Mouse (Mus musculus) midbrain, embryonic 11.5 days (tissue): ENCODE measurements at regions not wholly inside any gene's neighbourhood (a gene's known extent, or its start where the extent isn't known, plus 50 kb on each side); places are given as distances from the start of the nearest gene placed in this dataset.
A peak's percentile ranks its signal among the peaks of the same experiment; 100 is the strongest.

Experiments used
- ATAC-seq: fragments of 200-750 bp; cut with Nextera tagmentation; 2 replicates; pipeline ENCODE4 v1.8.0; 2017; ENCODE audit warnings: moderate TSS enrichment, moderate library complexity; ENCODE audit not compliant: low FRiP score
- DNase-seq: peaks from one replicate; pipeline ENCODE4 v3.0.0; 2015; ENCODE audit warnings: low spot score; ENCODE audit errors: missing footprints
- H3K27ac ChIP-seq: fragments of 300-500 bp; sonication (generic); 2 replicates; pipeline ENCODE4 v1.5.1; 2014; ENCODE audit warnings: low read depth, low read length
- H3K27me3 ChIP-seq: fragments of 300-500 bp; sonication (generic); 2 replicates; pipeline ENCODE4 v1.6.1; 2014; ENCODE audit warnings: mild to moderate bottlenecking, low read length, moderate library complexity, mixed read lengths; ENCODE audit not compliant: control insufficient read depth, insufficient read depth
- H3K36me3 ChIP-seq: fragments of 300-500 bp; sonication (generic); 2 replicates; pipeline ENCODE4 v1.6.1; 2014; ENCODE audit warnings: mild to moderate bottlenecking, low read length, moderate library complexity, mixed read lengths; ENCODE audit not compliant: control insufficient read depth, insufficient read depth
- H3K4me1 ChIP-seq: fragments of 300-500 bp; sonication (generic); 2 replicates; pipeline ENCODE4 v1.6.1; 2014; ENCODE audit warnings: low read length; ENCODE audit not compliant: control insufficient read depth, insufficient read depth
- H3K4me2 ChIP-seq: fragments of 300-500 bp; sonication (generic); 2 replicates; pipeline ENCODE4 v1.6.1; 2014; ENCODE audit warnings: mild to moderate bottlenecking, moderate library complexity
- H3K4me3 ChIP-seq: fragments of 300-500 bp; sonication (generic); 2 replicates; pipeline ENCODE4 v1.5.1; 2014; ENCODE audit warnings: low read depth, low read length
- H3K9ac ChIP-seq: fragments of 300-500 bp; sonication (generic); 2 replicates; pipeline ENCODE4 v1.6.1; 2014; ENCODE audit warnings: low read length
- H3K9me3 ChIP-seq: fragments of 300-500 bp; sonication (generic); 2 replicates; pipeline ENCODE4 v1.6.1; 2016; ENCODE audit warnings: low read length; ENCODE audit not compliant: control insufficient read depth
- WGBS: fragments of 180-500 bp; shearing (Covaris S2); extraction: QIAGEN DNeasy Blood & Tissue Kit; methylation state at CpG from one replicate; pipeline ENCODE4 v1.1.7; 2014; 5-methylcytosine and 5-hydroxymethylcytosine counted together

DNA sequence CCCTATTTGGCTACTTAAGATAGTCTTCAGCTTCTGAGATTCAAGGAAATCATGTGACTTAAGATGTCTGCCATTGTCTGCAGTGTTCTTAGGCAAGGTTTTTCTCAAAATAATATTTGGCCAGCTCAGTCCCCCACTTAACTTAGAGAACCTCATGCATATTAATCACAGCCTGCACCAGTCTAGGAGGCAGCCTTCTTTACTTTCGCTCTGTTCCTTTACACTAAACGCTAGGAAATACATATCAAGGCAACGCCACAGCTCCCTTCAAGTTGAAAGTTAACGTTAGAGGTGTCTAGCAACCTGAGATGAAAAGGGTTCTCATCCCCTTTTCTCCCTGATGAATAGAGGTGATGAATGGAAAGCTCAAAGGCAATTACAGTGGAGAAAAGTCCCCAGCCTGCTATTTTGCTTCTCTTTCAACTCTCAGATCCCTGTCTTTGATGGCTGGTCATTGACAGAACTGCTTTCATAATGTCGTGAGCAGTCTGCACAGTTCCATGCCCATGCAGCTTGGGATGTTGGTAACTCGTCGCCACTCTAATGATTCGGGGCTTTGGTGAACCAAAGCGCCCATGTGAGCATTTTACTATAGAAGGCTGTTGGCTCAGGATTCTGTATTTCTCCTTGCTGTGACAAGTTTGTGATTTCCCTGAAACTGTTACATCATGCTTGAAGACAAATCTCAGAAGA lies 483.0 kb upstream of the Gm10306 start:
- 70% methylated on average over 9 of the region's 9 CpGs for WGBS
- no peak overlapping the region for H3K9ac ChIP-seq
- H3K27ac ChIP-seq: no peak overlapping the region
- no peaks in the 10 kb centered on the region for H3K36me3 ChIP-seq
- H3K9me3 ChIP-seq: no peaks in the 10 kb centered on the region
- no peak for ATAC-seq
- no peak overlapping the region for H3K4me3 ChIP-seq
- DNase-seq: no peak
- no peaks in the 10 kb centered on the region for H3K27me3 ChIP-seq
- no peaks in the 10 kb centered on the region; the same call in 1 of the 2 replicates for H3K4me1 ChIP-seq
- no peak overlapping the region for H3K4me2 ChIP-seq

DNA sequence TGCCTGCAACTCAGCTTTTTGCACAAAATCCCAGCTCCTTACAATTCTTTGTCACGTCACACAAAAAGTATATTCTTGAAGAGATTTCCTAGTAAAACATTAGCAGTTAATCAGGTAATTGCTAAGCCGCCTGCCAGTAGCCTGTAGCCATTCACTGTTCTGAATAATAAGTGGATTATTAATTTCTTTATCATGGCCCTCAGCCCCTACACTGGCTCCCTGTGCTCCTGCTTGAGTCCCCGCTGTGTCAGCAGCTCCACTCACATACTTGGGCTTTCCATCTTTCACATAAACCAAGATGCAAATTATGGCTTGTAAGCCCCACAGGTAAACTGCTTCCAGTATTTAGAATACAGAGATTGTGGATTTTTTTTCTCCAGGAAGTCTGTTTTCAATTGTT lies 473.5 kb upstream of the Gm10306 start:
- H3K27me3 ChIP-seq: no peaks in the 10 kb centered on the region
- ATAC-seq (no peak), DNase-seq (no peak)
- no peaks in the 10 kb centered on the region for H3K4me1 ChIP-seq
- H3K36me3 ChIP-seq: no peaks in the 10 kb centered on the region
- no peak overlapping the region for H3K27ac ChIP-seq
- H3K9ac ChIP-seq: no peak overlapping the region
- WGBS: 85% methylated on average over 3 of the region's 3 CpGs
- no peaks in the 10 kb centered on the region for H3K9me3 ChIP-seq
- no peak overlapping the region for H3K4me2 ChIP-seq
- no peak overlapping the region for H3K4me3 ChIP-seq

DNA sequence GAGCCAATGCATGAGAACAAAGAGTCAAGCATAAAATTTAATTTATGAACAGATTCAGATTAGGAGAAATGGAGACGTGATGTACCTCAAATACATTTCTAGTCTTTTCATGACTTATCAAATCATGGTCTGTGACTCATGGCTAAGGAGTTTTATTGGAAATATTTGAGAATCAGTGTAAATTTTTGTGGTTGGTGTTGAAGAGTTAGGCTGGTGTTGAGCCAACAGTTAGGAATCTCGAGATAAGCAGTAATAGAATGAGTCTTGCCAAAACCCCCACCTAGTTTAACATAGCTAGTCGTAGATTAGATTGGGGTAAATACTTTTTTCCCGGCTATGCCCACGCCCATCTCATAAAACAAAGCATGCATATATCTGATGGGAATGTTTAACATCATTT lies 462.0 kb upstream of the Gm10306 start:
- whole genome bisulfite sequencing: 84% methylated on average over 5 of the region's 5 CpGs
- no peak overlapping the region for H3K27ac ChIP-seq
- no peak overlapping the region for H3K4me2 ChIP-seq
- no peaks in the 10 kb centered on the region for H3K4me1 ChIP-seq
- H3K9me3 ChIP-seq: no peaks in the 10 kb centered on the region
- H3K27me3 ChIP-seq: no peaks in the 10 kb centered on the region
- no peak overlapping the region for H3K4me3 ChIP-seq
- no peak for ATAC-seq
- no peak overlapping the region for H3K9ac ChIP-seq
- no peaks in the 10 kb centered on the region for H3K36me3 ChIP-seq
- DNase-seq: no peak

DNA sequence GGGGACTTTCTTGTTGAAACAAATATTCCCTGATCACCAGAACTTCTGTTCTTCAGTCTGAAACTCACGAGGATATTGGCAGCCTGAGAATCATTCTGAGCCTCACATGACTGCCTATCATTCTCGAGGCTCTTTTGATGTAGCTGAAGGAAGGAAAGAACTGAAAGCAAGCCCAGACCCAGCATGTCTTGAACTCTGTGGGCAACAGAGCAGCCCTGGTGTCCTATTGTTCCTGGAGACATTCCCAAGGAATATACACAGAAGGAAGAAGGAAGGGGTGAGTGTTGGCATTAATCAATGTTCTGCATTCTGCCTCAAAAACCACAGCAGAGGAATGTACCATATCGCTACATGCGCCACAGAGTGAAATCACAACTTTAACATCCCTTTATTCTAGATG lies 449.4 kb upstream of the Gm10306 start:
- Histone ChIP-seq H3K27ac (no peak overlapping the region), H3K4me3 (no peak overlapping the region), H3K9me3 (no peaks in the 10 kb centered on the region), H3K9ac (no peak overlapping the region), H3K36me3 (no peaks in the 10 kb centered on the region), H3K4me2 (no peak overlapping the region), H3K4me1 (no peaks in the 10 kb centered on the region), H3K27me3 (no peaks in the 10 kb centered on the region)
- no peak for ATAC-seq
- WGBS: 78% methylated on average over 4 of the region's 4 CpGs
- DNase-seq: no peak

DNA sequence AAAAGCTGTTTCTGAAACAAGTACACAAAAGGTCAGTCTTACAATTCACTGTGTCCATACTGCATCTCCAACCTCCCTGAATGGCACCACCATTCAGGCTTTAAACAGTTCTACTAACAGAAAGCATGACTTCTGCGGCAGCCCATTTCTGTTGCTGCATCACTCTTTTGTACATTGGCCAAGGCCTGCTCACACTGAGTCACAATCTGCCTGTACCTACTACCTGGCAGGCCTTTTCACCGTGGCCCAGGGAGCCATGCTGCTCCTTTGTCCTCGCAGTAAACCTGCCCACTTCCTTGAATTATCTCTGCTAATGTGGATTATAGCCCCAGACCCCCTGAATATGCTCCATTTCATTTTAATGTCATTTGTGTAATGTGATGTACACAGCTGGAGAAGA lies 439.5 kb upstream of the Gm10306 start:
- Histone ChIP-seq H3K9ac (no peak overlapping the region), H3K9me3 (no peaks in the 10 kb centered on the region), H3K27ac (no peak overlapping the region), H3K27me3 (no peaks in the 10 kb centered on the region), H3K36me3 (no peaks in the 10 kb centered on the region), H3K4me1 (no peaks in the 10 kb centered on the region), H3K4me3 (no peak overlapping the region), H3K4me2 (no peak overlapping the region)
- ATAC-seq (no peak), DNase-seq (no peak)
- WGBS: 80% methylated on average over 3 of the region's 3 CpGs

DNA sequence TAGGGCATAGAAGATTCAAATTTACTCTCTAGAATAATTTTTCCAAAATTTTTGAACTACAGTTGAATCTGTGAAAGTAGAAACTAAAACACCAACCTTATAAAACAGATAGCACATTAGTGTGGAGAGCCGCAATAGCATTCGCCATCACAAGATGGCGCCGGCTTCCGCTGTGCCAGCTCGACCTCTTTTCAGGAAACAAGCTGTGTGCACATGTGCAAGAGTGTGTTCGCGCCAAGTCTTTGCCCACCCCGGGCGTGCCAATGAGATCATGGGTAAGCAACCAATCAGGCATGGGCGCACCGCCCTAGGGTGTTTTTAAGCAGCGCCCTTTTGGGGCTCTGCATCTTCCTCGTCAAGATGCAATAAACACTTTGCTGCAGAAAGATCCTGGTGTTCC lies 432.2 kb upstream of the Gm10306 start:
- Histone ChIP-seq H3K36me3 (no peaks in the 10 kb centered on the region), H3K9ac (no peak overlapping the region), H3K27ac (no peak overlapping the region), H3K4me1 (no peaks in the 10 kb centered on the region), H3K27me3 (no peaks in the 10 kb centered on the region), H3K4me2 (no peak overlapping the region), H3K9me3 (no peaks in the 10 kb centered on the region), H3K4me3 (no peak overlapping the region)
- DNase-seq (no peak), ATAC-seq (no peak)
- WGBS: 80% methylated on average over 14 of the region's 14 CpGs

DNA sequence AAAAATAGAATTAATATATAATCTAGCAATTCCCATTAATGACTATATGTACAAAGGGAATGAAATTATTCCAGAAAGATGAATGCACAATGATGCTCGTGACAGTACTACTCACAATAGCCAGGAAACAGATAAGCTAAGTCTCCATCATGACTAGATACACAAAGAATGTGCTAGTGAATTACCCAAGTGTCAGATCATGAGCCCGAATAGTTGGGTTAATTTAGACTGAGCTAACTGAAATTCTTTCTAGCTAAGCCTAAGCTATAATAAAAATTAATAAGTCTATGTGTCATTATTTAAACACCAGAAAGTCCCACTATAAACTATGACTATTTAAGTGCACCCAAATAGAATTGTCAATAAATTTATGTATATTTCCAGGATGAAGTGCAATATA lies 418.4 kb upstream of the Gm10306 start:
- Histone ChIP-seq H3K9ac (no peak overlapping the region), H3K27me3 (no peaks in the 10 kb centered on the region), H3K4me1 (no peaks in the 10 kb centered on the region), H3K4me3 (no peak overlapping the region), H3K4me2 (no peak overlapping the region), H3K36me3 (no peaks in the 10 kb centered on the region), H3K9me3 (no peaks in the 10 kb centered on the region), H3K27ac (no peak overlapping the region)
- 77% methylated on average over 2 of the region's 2 CpGs for WGBS
- DNase-seq: no peak
- no peak for ATAC-seq

DNA sequence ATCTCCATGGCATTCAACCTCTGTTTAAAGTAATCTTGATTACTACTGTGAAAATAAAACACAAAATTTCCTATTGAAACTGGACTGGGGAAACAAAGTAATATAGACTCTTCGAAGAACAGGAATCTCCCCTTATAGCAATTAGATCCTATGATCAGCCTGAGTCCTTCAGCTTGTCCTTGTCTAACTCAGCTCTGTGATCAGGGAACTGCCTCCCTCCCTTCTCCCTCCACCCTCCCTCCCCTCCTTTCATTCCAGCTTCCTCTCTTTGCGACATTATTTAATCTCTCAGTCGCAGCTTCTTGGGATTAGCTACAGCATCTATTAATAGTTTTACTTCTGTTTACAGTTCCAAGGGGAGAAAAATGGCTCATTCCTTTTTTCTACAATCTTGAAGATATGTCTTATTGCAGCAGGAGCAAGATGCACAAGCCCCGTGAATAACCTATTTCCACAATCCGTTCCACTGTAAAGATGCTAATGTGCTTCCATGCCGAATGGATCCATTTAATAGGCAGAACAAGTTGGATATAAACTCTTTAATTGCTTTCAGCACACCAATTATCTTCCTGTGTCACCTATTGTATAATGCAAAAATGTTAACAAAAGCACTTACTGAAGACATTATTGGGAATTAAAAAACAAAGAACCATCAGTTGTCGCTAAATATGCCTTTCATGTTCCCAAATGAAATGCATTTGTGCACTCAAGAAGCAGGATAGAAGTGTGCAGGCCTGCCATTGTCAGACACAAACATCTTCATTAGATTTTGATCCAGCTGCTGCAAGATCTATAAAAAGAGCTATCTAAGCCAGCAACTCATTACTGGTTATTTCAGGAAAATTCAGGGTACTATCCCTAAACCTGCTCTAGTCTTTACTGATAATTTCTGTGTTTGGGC lies 411.2 kb upstream of the Gm10306 start:
- Histone ChIP-seq H3K4me1 (no peaks in the 10 kb centered on the region), H3K4me3 (no peak overlapping the region), H3K9me3 (no peaks in the 10 kb centered on the region), H3K9ac (no peak overlapping the region), H3K27me3 (no peaks in the 10 kb centered on the region), H3K36me3 (no peaks in the 10 kb centered on the region), H3K27ac (no peak overlapping the region), H3K4me2 (no peak overlapping the region)
- no peak for ATAC-seq
- WGBS: 38% methylated on average over 7 of the region's 7 CpGs
- DNase-seq: peak; percentile 80

DNA sequence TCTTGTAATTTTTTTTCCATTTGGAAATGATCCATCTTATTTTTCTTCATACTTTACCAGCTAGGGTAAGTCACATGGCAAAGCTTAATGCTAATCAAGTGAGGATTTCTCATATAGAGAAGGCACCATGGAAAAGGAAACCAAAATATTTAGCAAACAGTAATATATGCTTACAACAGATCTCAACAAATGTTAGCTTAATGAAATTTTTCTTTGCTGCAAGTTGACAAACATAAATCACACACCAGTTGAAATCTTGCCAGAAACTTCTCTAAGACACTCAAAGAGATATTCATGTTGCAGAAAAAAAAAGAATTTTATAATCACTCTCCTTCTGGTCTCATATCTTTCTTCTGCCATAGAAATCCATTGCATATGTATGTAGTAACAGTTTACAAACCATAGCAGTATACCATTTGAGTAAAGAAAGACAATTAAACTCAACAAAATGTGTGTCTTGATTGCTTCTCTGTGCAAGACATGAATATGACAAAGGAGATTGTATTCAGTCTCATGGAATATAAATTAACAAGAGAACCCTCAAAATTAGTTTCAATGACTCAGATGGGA lies 408.3 kb upstream of the Gm10306 start:
- no peak for DNase-seq
- ATAC-seq: no peak

More for the DNA sequence above, 408.3 kb upstream of the Gm10306 start:
- Histone ChIP-seq H3K27me3 (no peaks in the 10 kb centered on the region), H3K9ac (no peak overlapping the region), H3K27ac (no peak overlapping the region), H3K4me1 (no peaks in the 10 kb centered on the region), H3K4me3 (no peak overlapping the region), H3K4me2 (no peak overlapping the region), H3K36me3 (no peaks in the 10 kb centered on the region), H3K9me3 (no peaks in the 10 kb centered on the region)
